Mouse (Mus musculus): ENCODE data around the gene Rack1. TPM values are rescaled to one million over a fixed set of nuclear protein-coding genes. Genes with fewer than 3 reads are reported as not detected.

Rack1 gene
- polyA plus RNA-seq (2012; rRNA removed) = 1,034 and 1,157 TPM in 2 replicates

GRCm38 (mm10) chr11:48799921-48800701 is at the start of gene Rack1:
TSS of gene Rack1 (plus strand) at chr11:48800332.

GRCm38 (mm10) chr11:48816800-48817665 is 16.9 kb downstream of the Rack1 start, which contains the start of gene Trim41:
TSS of gene Trim41 (minus strand) at chr11:48817353.

DNA sequence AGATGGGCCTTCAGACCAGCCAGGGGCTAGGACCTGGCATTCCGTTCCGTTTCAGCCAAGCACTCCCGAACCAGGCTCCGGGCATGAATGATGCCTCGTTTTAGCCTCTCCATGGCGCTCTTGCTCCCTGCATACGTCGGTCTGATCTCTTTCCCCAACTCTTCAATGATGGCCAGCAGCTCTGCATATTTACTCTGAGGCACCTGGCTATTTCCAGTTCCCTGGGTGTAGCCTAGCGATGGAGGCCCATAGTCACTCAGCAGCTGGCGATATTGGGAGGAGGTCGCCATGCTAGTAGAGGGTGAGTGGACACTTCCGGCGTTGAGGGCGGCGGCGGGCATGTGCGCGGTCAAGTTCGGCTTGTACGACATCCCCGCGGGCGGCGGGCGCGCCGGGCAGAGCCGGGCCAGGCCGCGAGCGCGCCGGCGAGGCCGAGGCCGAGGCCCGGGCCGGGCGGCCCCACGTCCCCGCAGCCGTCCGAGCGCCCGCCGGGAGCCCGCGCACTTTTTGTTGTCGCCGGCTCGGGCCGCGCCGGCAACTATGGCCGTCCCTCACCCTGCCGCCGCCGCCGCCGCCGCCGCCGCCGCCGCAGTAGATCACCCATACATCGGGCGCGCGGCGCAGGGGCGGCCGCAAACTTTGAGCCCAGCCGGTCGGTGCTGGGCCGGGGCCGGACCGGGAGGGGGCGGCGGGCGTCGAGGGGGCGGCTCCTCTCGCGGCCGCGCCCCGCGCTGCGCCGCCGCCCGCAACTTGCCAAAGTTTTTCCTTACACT is 26.0 kb downstream of the Rack1 start, which contains the start of the genes Trim7 and Gm12184:
Trim7 (plus strand) TSS at position 162 of the 773 bp plus-strand sequence.
Gm12184 (minus strand) TSS at position 677 of the 773 bp plus-strand sequence.

Other genes with a start within 250 kb of the Rack1 start
- gene Trim41, start 17.0 kb downstream of the Rack1 start, polyA plus RNA-seq (2012; rRNA removed) = 9.3 and 10.6 TPM in 2 replicates
- 0.12 and 0.15 TPM in 2 replicates for gene Trim7, start 25.8 kb downstream of the Rack1 start, polyA plus RNA-seq (2012; rRNA removed)
- gene Gm12184, start 26.3 kb downstream of the Rack1 start, polyA plus RNA-seq (2012; rRNA removed) = 11.3 and 14.5 TPM in 2 replicates
- 13.2 and 17.2 TPM in 2 replicates for gene Irgm1, start 71.4 kb downstream of the Rack1 start, polyA plus RNA-seq (2012; rRNA removed)
- 0.19 and 0.29 TPM in 2 replicates for gene Gm5431, start 101.9 kb downstream of the Rack1 start, polyA plus RNA-seq (2012; rRNA removed)
- gene Psme2b, start 145.9 kb downstream of the Rack1 start, polyA plus RNA-seq (2012; rRNA removed) = 0.66 and 1.5 TPM in 2 replicates
- 0.15 and 0.20 TPM in 2 replicates for gene Olfr56, start 178.6 kb downstream of the Rack1 start, polyA plus RNA-seq (2012; rRNA removed)
- gene 9930111J21Rik1, start 179.1 kb downstream of the Rack1 start, polyA plus RNA-seq (2012; rRNA removed) = 0.29 and 0.32 TPM in 2 replicates
- gene Gm12185, start 191.9 kb downstream of the Rack1 start, polyA plus RNA-seq (2012; rRNA removed) = 0.01 TPM in 2 replicates
- 0.50 and 0.55 TPM in 2 replicates for gene Tgtp1, start 193.8 kb downstream of the Rack1 start, polyA plus RNA-seq (2012; rRNA removed)